Mouse (Mus musculus) embryonic facial prominence, embryonic 10.5 days (tissue): ENCODE measurements around the gene Camk2g. TPM values are rescaled to one million over a fixed set of nuclear protein-coding genes. Genes with fewer than 3 reads are reported as not detected.

ENCODE experiments used
- DNase-seq: peaks from one replicate; pipeline ENCODE4 v3.0.0-alpha.2; 2017; ENCODE audit warnings: low spot score
- H3K27ac ChIP-seq: fragments of 300-500 bp; sonication (generic); replicated peaks from 2 replicates; pipeline ENCODE4 v1.5.1; 2016; ENCODE audit warnings: mild to moderate bottlenecking
- H3K27me3 ChIP-seq: fragments of 300-500 bp; sonication (generic); replicated peaks from 2 replicates; pipeline ENCODE4 v1.6.1; 2016; ENCODE audit warnings: low read depth, mild to moderate bottlenecking; ENCODE audit not compliant: poor library complexity, severe bottlenecking
- H3K36me3 ChIP-seq: fragments of 300-500 bp; sonication (generic); replicated peaks from 2 replicates; pipeline ENCODE4 v1.6.1; 2016; ENCODE audit warnings: mild to moderate bottlenecking, moderate library complexity
- H3K4me1 ChIP-seq: fragments of 300-500 bp; sonication (generic); 2 replicates; pipeline ENCODE4 v1.6.1; 2016
- H3K4me3 ChIP-seq: fragments of 300-500 bp; sonication (generic); 2 replicates; pipeline ENCODE4 v1.5.1; 2016; ENCODE audit warnings: mild to moderate bottlenecking, moderate library complexity
- H3K9me3 ChIP-seq: fragments of 300-500 bp; sonication (generic); 2 replicates; pipeline ENCODE4 v1.6.1; 2016; ENCODE audit warnings: mild to moderate bottlenecking
- WGBS: fragments of 180-500 bp; shearing (Covaris S2); methylation state at CpG from one replicate; pipeline ENCODE4 v1.1.7; 2016; 5-methylcytosine and 5-hydroxymethylcytosine counted together
- polyA plus RNA-seq: library from polyadenylated mRNA; unstranded; fragments of >200 nt; fragmentation: Nextera tagmentation; extraction: Ambion mirVana; gene quantifications from 2 replicates; pipeline ENCODE4 v1.2.1, GENCODE M21; 2016

The Camk2g gene
- polyA plus RNA-seq, 1 experiment from 2014 or later, result 50.6 TPM

DNA sequence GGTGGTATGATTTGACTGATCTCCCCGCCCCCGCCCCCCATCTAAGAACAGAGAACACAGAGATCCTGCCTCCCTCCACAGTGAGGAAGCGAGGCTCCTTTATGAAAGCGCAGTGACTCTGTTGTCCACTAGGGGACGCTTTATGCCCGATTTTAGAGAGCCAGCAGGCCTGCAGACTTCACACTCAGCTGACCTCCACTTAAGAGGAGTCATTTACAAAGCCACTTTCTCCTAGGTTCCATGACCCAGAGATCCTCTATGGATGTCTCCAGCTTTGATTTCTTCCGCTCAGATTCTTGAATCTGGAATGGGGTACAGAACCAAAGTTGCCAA is 9.7 kb upstream of the Camk2g start:
- Histone ChIP-seq H3K9me3 (no peaks in the 10 kb centered on the region), H3K4me1 (peaks cover 6% of the 10 kb centered on the region; the same call in 1 of the 2 replicates), H3K36me3 (no peaks in the 10 kb centered on the region), H3K27me3 (no peaks in the 10 kb centered on the region), H3K27ac (no peak overlapping the region), H3K4me3 (no peak overlapping the region)
- WGBS, result 4% methylated on average over 7 of the region's 7 CpGs
- DNase-seq, result peak; percentile 79

DNA sequence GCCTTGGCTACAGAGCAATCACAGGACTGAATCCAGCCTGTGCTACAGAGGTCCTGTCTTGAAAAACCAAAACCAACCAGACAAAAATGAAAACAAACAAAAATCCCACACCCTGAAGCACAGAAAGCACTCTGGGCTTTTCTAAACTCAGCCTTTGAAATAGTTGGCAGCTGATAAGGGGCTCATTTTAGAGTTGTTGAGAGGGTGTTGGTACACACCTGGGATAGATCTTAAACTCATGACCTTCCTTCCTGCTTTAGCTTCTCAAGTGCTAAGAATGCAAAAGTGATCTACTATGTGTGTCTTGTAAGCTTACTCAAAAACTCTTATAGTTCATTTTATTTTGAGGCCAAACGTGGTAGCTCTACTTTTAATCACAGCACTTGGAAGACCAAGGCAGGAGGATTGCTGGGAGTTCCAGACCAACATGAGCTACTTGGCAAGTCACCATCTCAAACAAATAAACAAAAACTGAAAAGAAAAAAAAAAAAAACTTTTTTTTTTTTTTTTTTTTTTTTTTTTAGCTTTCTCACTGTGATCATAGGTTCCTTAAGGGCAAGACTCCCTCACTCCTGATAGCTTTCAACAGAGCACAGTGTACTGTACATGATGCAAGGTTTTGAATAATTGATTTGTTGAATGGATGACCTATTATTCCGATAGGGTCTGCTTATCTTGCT is 9.2 kb upstream of the Camk2g start:
- no peak for DNase-seq
- no peaks in the 10 kb centered on the region for H3K36me3 ChIP-seq
- peaks cover 8% of the 10 kb centered on the region; the same call in 1 of the 2 replicates for H3K4me1 ChIP-seq
- H3K9me3 ChIP-seq, result no peaks in the 10 kb centered on the region
- H3K27ac ChIP-seq, result no peak overlapping the region
- 42% methylated on average over 2 of the region's 2 CpGs for WGBS
- peaks cover 2% of the 10 kb centered on the region; the same call in 1 of the 2 replicates for H3K27me3 ChIP-seq
- H3K4me3 ChIP-seq, result no peak overlapping the region

DNA sequence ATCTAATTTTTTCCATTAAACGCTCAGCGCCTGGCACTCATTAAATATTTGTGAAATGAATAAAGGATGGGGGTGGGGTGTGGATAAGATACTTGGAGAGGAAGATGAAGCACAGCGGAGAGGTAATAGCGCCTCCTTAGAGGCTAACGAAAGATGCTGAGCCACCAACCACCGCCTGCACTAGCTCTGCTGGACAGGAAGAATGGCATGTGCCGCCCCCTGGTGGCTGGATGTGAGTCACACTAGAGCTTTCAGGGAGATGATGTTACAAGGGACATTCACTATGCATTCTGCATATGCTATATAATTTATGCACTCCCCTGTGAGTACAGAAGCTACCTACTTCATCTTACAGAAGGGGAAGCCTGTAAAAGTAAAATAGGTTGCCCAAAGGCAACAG is 4.9 kb upstream of the Camk2g start:
- Histone ChIP-seq H3K9me3 (no peaks in the 10 kb centered on the region), H3K36me3 (no peaks in the 10 kb centered on the region), H3K27me3 (peaks cover 8% of the 10 kb centered on the region; the same call in 1 of the 2 replicates), H3K4me1 (peaks cover 30% of the 10 kb centered on the region), H3K4me3 (peak overlapping the region; percentile 13; the same call in 1 of the 2 replicates), H3K27ac (no peak overlapping the region)
- peak; percentile 89 for DNase-seq
- 7% methylated on average over 7 of the region's 7 CpGs for WGBS

DNA sequence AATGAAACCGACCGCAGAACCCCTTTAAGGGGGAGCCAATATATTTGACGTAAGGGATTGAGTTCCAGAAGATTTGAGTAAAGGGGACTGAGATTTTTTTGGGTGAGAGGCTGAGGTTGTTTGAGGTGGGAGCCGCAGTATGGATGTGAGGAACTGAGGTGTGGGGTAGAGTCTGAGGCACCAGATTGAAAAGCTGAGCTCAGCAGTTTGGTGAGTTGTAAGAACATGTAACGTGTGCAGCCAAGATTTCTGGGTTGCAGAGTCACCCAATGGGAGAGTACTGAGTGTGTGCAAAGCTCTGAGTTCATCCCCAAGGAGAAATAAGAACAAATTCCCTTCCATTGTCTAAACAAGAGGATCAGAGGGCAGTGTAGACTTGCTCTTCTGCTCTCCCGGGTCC is 4.4 kb upstream of the Camk2g start:
- peaks cover 8% of the 10 kb centered on the region; the same call in 1 of the 2 replicates for H3K27me3 ChIP-seq
- H3K36me3 ChIP-seq, result no peaks in the 10 kb centered on the region
- H3K4me3 ChIP-seq, result peak overlapping the region; percentile 13; the same call in 1 of the 2 replicates
- H3K27ac ChIP-seq, result no peak overlapping the region
- DNase-seq, result no peak
- H3K9me3 ChIP-seq, result no peaks in the 10 kb centered on the region
- 80% methylated on average over 6 of the region's 6 CpGs for WGBS
- peaks cover 31% of the 10 kb centered on the region for H3K4me1 ChIP-seq

DNA sequence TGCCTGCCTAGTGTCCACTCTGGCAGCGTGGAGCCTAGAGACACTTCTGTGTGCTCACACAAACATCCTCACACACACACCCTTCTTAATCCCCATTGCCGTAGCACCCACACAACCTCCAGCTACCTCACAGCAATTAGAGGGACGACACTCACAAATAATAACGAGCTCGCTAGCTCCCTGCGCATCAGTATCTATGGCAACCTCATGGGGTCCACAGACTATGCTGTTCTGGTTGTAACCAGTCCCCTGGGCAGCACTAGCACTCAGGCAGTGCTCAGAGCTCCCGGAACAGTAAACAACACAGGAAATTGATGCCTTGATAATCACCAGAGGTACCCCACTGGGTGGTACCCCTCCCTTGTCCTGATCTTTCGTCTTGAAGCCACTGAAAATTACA is 2.8 kb upstream of the Camk2g start:
- Histone ChIP-seq H3K36me3 (peaks cover 8% of the 10 kb centered on the region), H3K9me3 (no peaks in the 10 kb centered on the region), H3K27ac (no peak overlapping the region), H3K4me1 (peaks cover 47% of the 10 kb centered on the region), H3K27me3 (peaks cover 8% of the 10 kb centered on the region; the same call in 1 of the 2 replicates), H3K4me3 (no peak overlapping the region)
- no peak for DNase-seq
- WGBS, result 68% methylated on average over 8 of the region's 8 CpGs

DNA sequence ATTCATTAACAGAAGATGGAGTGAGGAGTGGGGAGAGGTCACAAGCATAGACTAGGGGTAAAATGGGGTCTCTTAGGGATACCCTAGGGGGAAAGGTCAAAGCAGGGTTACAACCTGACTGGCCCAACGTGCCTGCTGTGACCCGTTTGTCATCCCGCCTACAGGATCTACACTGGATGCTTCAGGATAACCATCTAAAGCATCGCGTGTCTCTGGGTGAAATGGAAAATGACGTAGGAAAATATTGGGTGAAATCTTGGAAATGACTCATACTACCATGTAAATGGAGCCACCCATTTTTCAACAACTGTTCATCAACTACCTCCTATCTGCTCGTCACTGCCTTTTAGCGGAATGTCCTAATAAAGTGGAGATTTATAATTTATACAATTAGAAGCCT is 2.3 kb upstream of the Camk2g start:
- DNase-seq, result no peak
- Histone ChIP-seq H3K36me3 (peaks cover 12% of the 10 kb centered on the region), H3K27me3 (peaks cover 8% of the 10 kb centered on the region; the same call in 1 of the 2 replicates), H3K9me3 (no peaks in the 10 kb centered on the region), H3K27ac (0 out of 2 replicates have a peak overlapping the region, but pooled peaks have one; percentile 25), H3K4me1 (peaks cover 52% of the 10 kb centered on the region), H3K4me3 (no peak overlapping the region)
- 66% methylated on average over 8 of the region's 8 CpGs for WGBS

DNA sequence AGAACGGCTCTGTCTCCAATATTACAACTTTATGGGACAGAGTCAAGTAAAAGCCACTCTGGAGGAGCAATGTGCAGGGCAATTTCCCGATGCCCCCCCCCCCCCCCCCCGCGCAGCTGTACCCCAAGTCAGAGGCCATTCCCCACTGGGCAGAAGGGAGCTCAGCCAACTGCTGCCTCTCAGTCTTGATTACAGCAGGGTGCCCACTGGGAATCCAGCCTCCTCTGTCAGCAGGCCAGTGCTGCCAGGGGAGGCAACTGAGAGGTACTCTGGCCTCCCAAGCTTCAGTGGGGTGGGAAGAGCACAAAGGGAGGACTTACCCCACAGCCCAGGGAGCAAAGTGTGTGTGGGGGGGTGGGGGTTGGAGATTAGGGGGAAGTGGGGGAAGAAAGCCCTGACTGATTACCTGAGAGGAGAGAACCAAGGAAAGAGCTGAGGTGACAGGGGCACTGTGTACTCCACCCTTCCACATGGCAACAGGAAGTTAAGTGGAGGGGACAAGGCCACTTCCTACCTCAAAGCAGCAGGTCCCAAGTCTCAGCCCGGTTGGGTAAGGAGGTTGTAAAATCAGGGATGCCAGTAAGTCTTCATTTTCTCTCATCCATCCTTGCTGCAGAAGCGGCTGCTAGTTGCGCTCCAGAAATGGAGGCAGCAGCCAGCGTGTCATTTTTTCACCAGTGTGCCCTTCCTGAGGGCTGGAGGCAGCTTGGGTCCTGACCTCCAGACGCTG is 1.7 kb upstream of the Camk2g start:
- DNase-seq, result no peak
- peak overlapping the region; percentile 25; the same call in 1 of the 2 replicates for H3K27ac ChIP-seq
- no peaks in the 10 kb centered on the region for H3K9me3 ChIP-seq
- H3K36me3 ChIP-seq, result peaks cover 18% of the 10 kb centered on the region
- 36% methylated on average over 9 of the region's 9 CpGs for WGBS
- peaks cover 55% of the 10 kb centered on the region for H3K4me1 ChIP-seq
- peak overlapping the region; percentile 96 for H3K4me3 ChIP-seq
- peaks cover 8% of the 10 kb centered on the region; the same call in 1 of the 2 replicates for H3K27me3 ChIP-seq

DNA sequence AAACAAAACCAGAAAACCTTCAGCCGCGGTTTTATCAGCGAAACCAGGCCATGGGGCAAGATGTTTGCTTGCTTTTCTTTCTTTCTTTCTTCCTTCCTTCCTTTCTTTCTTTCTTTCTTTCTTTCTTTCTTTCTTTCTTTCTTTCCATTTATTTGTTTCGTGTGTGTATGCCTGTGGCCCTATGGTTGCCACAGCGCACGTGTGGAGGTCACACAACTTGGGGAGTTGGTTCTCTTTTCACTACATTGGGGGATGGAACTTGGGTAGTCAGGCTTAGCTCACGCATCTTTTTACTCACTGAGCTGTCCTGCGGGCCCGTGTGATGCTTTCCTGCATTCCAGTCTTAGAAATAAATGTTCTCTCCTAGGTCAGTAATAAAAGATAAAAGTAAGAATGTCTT is 701 bp upstream of the Camk2g start:
- Histone ChIP-seq H3K4me3 (peak overlapping the region; percentile 96), H3K9me3 (no peaks in the 10 kb centered on the region), H3K27ac (peak overlapping the region; percentile 89), H3K36me3 (peaks cover 28% of the 10 kb centered on the region), H3K4me1 (peaks cover 58% of the 10 kb centered on the region), H3K27me3 (peaks cover 8% of the 10 kb centered on the region; the same call in 1 of the 2 replicates)
- no peak for DNase-seq
- WGBS, result 8% methylated on average over 9 of the region's 9 CpGs

DNA sequence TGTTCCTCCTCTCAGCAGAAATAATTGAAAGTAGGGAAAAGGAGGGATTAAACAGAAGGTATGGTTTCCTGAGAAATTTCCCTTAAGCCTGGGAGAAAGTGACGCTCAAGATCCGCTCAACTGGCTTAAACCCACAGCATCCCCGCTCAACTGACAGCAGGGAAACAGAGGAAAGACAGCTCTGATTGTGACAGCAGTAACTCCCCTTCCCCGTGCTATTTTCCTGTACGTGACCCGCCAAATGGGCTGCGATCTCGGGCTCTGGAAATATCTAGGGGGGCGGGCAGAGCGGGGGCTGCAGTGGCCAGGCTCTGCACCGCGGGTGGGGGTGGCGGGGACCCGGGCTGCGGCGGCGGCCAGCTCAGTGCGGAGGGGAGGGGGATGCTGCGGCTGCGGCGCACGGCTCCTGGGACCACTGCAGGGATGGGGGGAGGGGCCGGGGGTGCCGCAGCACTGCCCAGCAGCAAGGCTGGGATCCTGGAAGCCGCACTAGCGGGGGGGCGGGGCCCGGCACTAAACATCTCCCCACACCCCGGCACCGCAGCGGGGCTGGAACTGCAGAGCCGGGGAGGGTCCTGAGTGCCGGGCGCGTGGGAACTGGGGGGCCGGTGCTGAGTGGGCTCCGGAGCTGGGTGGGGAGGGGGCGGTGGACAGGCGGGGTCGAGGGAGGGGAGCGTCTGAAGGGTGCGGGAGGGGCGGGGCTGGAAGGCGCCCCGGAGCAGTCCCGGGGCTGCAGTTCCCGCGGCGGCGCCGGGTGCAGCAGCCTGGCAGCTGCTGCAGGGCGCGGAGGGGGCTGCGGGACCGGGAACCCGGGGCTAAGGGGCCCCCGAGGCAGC is 748 bp downstream of the Camk2g start:
- peaks cover 43% of the 10 kb centered on the region for H3K36me3 ChIP-seq
- DNase-seq, result peak; percentile 81
- H3K4me3 ChIP-seq, result peak overlapping the region; percentile 96
- under 1% methylated on average over 51 of the region's 57 CpGs for WGBS
- H3K4me1 ChIP-seq, result peaks cover 55% of the 10 kb centered on the region
- no peaks in the 10 kb centered on the region for H3K9me3 ChIP-seq
- peak overlapping the region; percentile 89 for H3K27ac ChIP-seq
- peaks cover 7% of the 10 kb centered on the region; the same call in 1 of the 2 replicates for H3K27me3 ChIP-seq

DNA sequence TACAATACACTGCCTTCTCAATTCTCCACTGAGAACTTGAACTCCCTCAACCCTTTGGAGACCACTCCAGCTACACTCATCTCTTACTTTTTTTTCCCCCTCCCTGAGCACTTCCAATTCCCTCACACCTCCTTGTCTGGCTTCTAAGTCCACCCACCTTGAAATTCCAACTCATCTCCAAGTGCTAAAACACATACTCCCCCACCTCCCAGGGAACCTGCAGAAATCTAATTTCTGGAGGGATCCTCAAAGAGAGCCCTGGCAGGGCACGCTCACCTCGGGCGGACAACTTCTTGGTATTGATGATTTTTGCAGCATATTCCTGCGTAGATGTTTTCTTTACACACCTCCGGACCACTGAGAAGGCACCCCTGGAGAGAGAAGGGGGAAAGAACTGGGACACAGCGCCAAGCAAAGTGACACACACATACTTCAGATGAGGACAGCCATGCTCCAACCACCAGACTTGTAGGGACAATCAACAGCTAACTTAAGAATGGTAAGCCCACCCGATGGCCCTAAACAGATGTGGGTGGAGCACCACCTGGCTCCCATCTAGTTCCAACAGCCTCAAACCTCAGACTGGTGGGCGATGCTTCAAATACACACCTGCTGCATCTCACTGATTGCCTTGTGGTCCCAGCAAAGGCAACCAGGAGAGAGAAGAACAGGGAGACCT is 1.5 kb downstream of the Camk2g start:
- H3K4me1 ChIP-seq, result peaks cover 58% of the 10 kb centered on the region
- H3K27me3 ChIP-seq, result no peaks in the 10 kb centered on the region
- H3K4me3 ChIP-seq, result peak overlapping the region; percentile 96
- H3K27ac ChIP-seq, result peak overlapping the region; percentile 89; the same call in 1 of the 2 replicates
- 73% methylated on average over 8 of the region's 8 CpGs for WGBS
- no peaks in the 10 kb centered on the region for H3K9me3 ChIP-seq
- DNase-seq, result no peak
- peaks cover 50% of the 10 kb centered on the region for H3K36me3 ChIP-seq

DNA sequence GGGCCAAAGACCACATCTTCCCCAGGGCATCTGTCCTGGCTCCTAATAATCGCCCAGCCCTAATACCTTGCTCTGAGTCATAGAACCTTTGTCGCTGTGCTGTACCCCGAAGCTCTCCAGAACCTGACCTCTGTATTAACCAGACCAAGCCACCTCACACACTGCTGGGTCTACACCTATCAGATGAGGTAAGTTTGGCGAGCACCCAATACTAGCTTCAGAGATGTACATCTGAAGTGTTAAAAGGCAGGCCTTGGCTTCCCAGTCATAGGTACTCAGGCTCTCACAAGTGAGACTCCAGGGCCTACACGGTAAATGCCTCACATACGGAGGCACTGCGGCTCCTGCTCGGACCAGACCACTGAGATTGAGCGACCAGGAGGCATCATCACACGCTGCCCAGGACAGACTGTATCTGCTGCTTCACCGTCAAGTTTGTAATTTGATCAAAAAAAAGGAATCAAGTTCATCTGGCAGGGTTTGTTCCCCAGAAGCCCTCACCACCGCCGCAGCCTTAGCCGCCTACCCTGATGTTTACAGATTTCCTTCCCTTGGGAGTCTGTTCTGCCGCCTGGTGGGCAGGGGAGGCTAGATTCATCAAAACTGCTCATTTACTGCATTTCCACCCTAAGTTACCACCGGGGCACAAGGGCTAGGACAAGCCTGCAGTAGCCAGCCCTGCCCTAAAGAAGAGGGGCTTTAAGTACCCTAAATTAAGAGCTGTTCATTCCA is 2.2 kb downstream of the Camk2g start:
- H3K4me1 ChIP-seq, result peaks cover 63% of the 10 kb centered on the region
- H3K36me3 ChIP-seq, result peaks cover 57% of the 10 kb centered on the region
- H3K9me3 ChIP-seq, result no peaks in the 10 kb centered on the region
- no peak for DNase-seq
- H3K27ac ChIP-seq, result 0 out of 2 replicates have a peak overlapping the region, but pooled peaks have one; percentile 15
- no peaks in the 10 kb centered on the region for H3K27me3 ChIP-seq
- peak overlapping the region; percentile 96 for H3K4me3 ChIP-seq
- WGBS, result 76% methylated on average over 16 of the region's 16 CpGs
